Mouse (Mus musculus) limb, embryonic 15.5 days (tissue): ENCODE measurements around the gene Igf2bp3. TPM values are rescaled to one million over a fixed set of nuclear protein-coding genes. Genes with fewer than 3 reads are reported as not detected.
A peak's percentile ranks its signal among the peaks of the same experiment; 100 is the strongest.

Experiments
- ATAC-seq: fragments of 200-750 bp; cut with Nextera tagmentation; 2 replicates; pipeline ENCODE4 v1.8.0; 2017; ENCODE audit warnings: low read depth, moderate TSS enrichment; ENCODE audit not compliant: insufficient number of reproducible peaks, low FRiP score, low TSS enrichment
- H3K27ac ChIP-seq: fragments of 300-500 bp; sonication (generic); 2 replicates; pipeline ENCODE4 v1.5.1; 2015; ENCODE audit warnings: moderate library complexity, mild to moderate bottlenecking, inconsistent platforms
- H3K27me3 ChIP-seq: fragments of 300-500 bp; sonication (generic); 2 replicates; pipeline ENCODE4 v1.6.1; 2015; ENCODE audit warnings: inconsistent platforms
- H3K36me3 ChIP-seq: fragments of 300-500 bp; sonication (generic); 2 replicates; pipeline ENCODE4 v1.6.1; 2015; ENCODE audit warnings: inconsistent platforms
- H3K4me1 ChIP-seq: fragments of 300-500 bp; sonication (generic); 2 replicates; pipeline ENCODE4 v1.6.1; 2015; ENCODE audit warnings: inconsistent platforms
- H3K4me2 ChIP-seq: fragments of 300-500 bp; sonication (generic); 2 replicates; pipeline ENCODE4 v1.6.1; 2015; ENCODE audit warnings: mild to moderate bottlenecking, inconsistent platforms
- H3K4me3 ChIP-seq: fragments of 300-500 bp; sonication (generic); 2 replicates; pipeline ENCODE4 v1.5.1; 2015; ENCODE audit warnings: mild to moderate bottlenecking, inconsistent platforms
- H3K9ac ChIP-seq: fragments of 300-500 bp; sonication (generic); 2 replicates; pipeline ENCODE4 v1.6.1; 2015; ENCODE audit warnings: inconsistent platforms
- H3K9me3 ChIP-seq: fragments of 300-500 bp; sonication (generic); 2 replicates; pipeline ENCODE4 v1.6.1; 2016; ENCODE audit warnings: inconsistent platforms
- WGBS: fragments of 180-500 bp; shearing (Covaris S2); methylation state at CpG from one replicate; pipeline ENCODE4 v1.1.7; 2015; 5-methylcytosine and 5-hydroxymethylcytosine counted together
- polyA plus RNA-seq: library from polyadenylated mRNA; unstranded; fragments of >200 nt; fragmentation: Nextera tagmentation; extraction: Ambion mirVana; gene quantifications from 2 replicates; pipeline ENCODE4 v1.2.1, GENCODE M21; 2015

Gene Igf2bp3
- polyA plus RNA-seq, 1 experiment from 2014 or later, result 45.9 TPM

GRCm38 (mm10) chr6:49208297-49208930 lies 6.3 kb downstream of the Igf2bp3 start:
- WGBS, result 63% methylated on average over 8 of the region's 8 CpGs
- Histone ChIP-seq H3K27ac (0 out of 2 replicates have a peak overlapping the region, but pooled peaks have one; percentile 22), H3K4me2 (no peak overlapping the region), H3K4me1 (peaks cover 43% of the 10 kb centered on the region), H3K27me3 (no peaks in the 10 kb centered on the region), H3K9ac (no peak overlapping the region), H3K9me3 (no peaks in the 10 kb centered on the region), H3K4me3 (no peak overlapping the region), H3K36me3 (peaks cover 28% of the 10 kb centered on the region)
- no peak for ATAC-seq

- 76% methylated on average over 1 of the region's 1 CpGs for WGBS
- Histone ChIP-seq H3K36me3 (peaks cover 31% of the 10 kb centered on the region), H3K27ac (no peak overlapping the region), H3K4me2 (no peak overlapping the region), H3K9ac (no peak overlapping the region), H3K4me1 (peaks cover 26% of the 10 kb centered on the region), H3K9me3 (no peaks in the 10 kb centered on the region), H3K4me3 (no peak overlapping the region), H3K27me3 (no peaks in the 10 kb centered on the region)
- ATAC-seq, result no peak
Observed at GRCm38 (mm10) chr6:49206416-49206815, 8.3 kb downstream of the Igf2bp3 start.

DNA sequence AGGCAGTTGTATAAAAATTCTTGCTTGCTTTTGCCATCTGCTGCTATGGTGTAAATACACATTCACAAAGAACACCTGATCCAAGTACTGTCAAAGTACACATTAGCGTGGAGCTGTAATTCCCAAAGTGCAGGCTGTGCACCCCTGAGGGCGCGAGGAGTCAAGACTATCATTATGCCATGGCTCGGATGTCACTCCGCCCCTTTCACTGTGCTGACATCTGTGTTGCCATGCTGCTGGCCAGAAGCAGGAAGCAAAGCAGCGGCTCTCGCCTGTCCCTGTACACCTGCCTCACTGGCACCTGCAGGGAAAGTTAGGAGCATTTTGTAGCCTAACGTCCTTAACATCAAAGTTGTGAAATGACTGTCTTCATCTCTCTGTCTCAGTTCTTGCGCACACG lies 19.6 kb downstream of the Igf2bp3 start:
- no peaks in the 10 kb centered on the region for H3K4me1 ChIP-seq
- no peak overlapping the region for H3K27ac ChIP-seq
- H3K4me3 ChIP-seq, result no peak overlapping the region
- H3K27me3 ChIP-seq, result no peaks in the 10 kb centered on the region
- peaks cover 3% of the 10 kb centered on the region; the same call in 1 of the 2 replicates for H3K36me3 ChIP-seq
- ATAC-seq, result no peak
- H3K9me3 ChIP-seq, result no peaks in the 10 kb centered on the region
- 76% methylated on average over 10 of the region's 10 CpGs for WGBS
- H3K9ac ChIP-seq, result no peak overlapping the region
- H3K4me2 ChIP-seq, result no peak overlapping the region

DNA sequence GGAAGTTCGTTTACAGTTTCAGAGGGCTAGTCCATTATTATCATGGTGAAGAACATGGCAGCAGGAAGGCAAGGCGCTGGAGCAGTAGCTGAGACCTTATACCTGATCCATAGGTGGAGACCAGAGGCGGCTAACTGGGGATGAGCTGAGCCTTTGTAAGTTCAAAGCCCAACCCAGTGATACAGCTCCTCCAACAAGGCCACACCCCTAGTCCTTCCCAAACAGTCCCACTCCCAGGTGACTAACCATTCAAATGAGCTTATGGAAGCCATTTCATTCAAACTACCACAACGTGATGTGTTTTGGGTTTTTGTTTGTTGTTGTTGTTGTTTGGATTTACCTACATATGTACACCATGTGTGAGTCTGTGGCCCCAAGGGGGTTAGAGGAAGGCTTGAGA lies 20.2 kb downstream of the Igf2bp3 start:
- Histone ChIP-seq H3K4me3 (no peak overlapping the region), H3K4me1 (no peaks in the 10 kb centered on the region), H3K36me3 (peaks cover 3% of the 10 kb centered on the region; the same call in 1 of the 2 replicates), H3K27me3 (no peaks in the 10 kb centered on the region), H3K27ac (no peak overlapping the region), H3K4me2 (no peak overlapping the region), H3K9ac (no peak overlapping the region), H3K9me3 (no peaks in the 10 kb centered on the region)
- 94% methylated on average over 4 of the region's 4 CpGs for WGBS
- no peak for ATAC-seq

GRCm38 (mm10) chr6:49189363-49189762 lies 25.4 kb downstream of the Igf2bp3 start:
- no peaks in the 10 kb centered on the region for H3K27me3 ChIP-seq
- H3K27ac ChIP-seq, result no peak overlapping the region
- H3K4me1 ChIP-seq, result no peaks in the 10 kb centered on the region
- no peak for ATAC-seq
- H3K9ac ChIP-seq, result no peak overlapping the region
- H3K9me3 ChIP-seq, result no peaks in the 10 kb centered on the region
- no peak overlapping the region for H3K4me2 ChIP-seq
- H3K36me3 ChIP-seq, result peaks cover 3% of the 10 kb centered on the region; the same call in 1 of the 2 replicates
- no peak overlapping the region for H3K4me3 ChIP-seq

- Histone ChIP-seq H3K4me2 (no peak overlapping the region), H3K27me3 (no peaks in the 10 kb centered on the region), H3K9ac (no peak overlapping the region), H3K4me1 (no peaks in the 10 kb centered on the region), H3K4me3 (no peak overlapping the region), H3K9me3 (no peaks in the 10 kb centered on the region), H3K27ac (no peak overlapping the region), H3K36me3 (peaks cover 3% of the 10 kb centered on the region; the same call in 1 of the 2 replicates)
- WGBS, result 82% methylated on average over 7 of the region's 7 CpGs
- no peak for ATAC-seq
Observed at GRCm38 (mm10) chr6:49187299-49187698, 27.5 kb downstream of the Igf2bp3 start.

DNA sequence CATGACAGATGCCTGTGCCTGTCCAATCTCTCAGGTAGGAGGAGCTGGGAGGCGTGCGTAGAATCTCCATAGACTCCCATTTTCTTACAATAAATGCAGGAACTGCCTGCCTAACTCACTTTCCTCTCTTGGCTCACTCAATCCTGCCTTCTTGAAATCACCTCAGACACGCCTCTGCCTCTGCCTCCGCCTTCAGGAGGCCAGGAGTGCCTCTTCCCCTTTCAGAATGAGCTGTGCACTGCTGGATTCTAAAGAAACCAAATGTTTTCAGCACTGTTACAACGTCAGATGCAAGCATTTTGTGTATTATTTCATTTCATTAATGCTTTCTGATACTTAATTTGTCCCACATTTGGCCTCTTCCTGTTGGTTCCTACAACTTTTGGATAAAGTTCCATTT lies 38.7 kb downstream of the Igf2bp3 start:
- Histone ChIP-seq H3K4me1 (peaks cover 12% of the 10 kb centered on the region; the same call in 1 of the 2 replicates), H3K36me3 (no peaks in the 10 kb centered on the region), H3K27me3 (no peaks in the 10 kb centered on the region), H3K27ac (peak overlapping the region; percentile 22; the same call in 1 of the 2 replicates), H3K4me3 (no peak overlapping the region), H3K9ac (no peak overlapping the region), H3K9me3 (no peaks in the 10 kb centered on the region), H3K4me2 (no peak overlapping the region)
- WGBS, result 66% methylated on average over 5 of the region's 5 CpGs
- no peak for ATAC-seq

DNA sequence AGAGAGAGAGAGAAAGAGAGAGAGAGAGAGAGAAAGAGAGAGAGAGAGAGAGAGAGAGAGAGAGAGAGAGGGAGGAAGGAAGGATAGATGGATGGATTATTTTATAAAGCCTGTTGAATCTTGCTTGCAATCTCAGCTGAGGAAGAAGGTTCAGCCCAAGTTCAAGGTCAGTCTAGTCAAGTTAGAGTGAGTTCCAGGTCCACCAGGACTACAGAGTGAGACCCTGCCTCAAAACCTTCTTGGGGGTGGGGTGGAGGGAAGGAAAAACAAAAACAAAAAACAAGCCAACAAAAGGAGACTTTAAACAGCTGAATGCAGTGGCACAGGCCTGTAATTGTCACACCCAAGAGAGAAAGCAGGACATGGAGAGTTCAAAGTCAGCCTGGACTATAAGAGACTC lies 40.1 kb downstream of the Igf2bp3 start:
- Histone ChIP-seq H3K4me1 (peaks cover 12% of the 10 kb centered on the region; the same call in 1 of the 2 replicates), H3K36me3 (no peaks in the 10 kb centered on the region), H3K4me2 (no peak overlapping the region), H3K9ac (no peak overlapping the region), H3K9me3 (no peaks in the 10 kb centered on the region), H3K4me3 (no peak overlapping the region), H3K27ac (no peak overlapping the region), H3K27me3 (no peaks in the 10 kb centered on the region)
- no peak for ATAC-seq

GRCm38 (mm10) chr6:49173674-49174073 lies 41.1 kb downstream of the Igf2bp3 start:
- H3K36me3 ChIP-seq, result no peaks in the 10 kb centered on the region
- 57% methylated on average over 4 of the region's 4 CpGs for WGBS
- H3K27me3 ChIP-seq, result no peaks in the 10 kb centered on the region
- H3K4me1 ChIP-seq, result peaks cover 16% of the 10 kb centered on the region; the same call in 1 of the 2 replicates
- no peak for ATAC-seq
- H3K9me3 ChIP-seq, result no peaks in the 10 kb centered on the region
- no peak overlapping the region for H3K27ac ChIP-seq
- no peak overlapping the region for H3K4me2 ChIP-seq
- no peak overlapping the region for H3K4me3 ChIP-seq
- H3K9ac ChIP-seq, result no peak overlapping the region

GRCm38 (mm10) chr6:49173265-49173664 lies 41.5 kb downstream of the Igf2bp3 start:
- WGBS, result 82% methylated on average over 7 of the region's 7 CpGs
- H3K9ac ChIP-seq, result no peak overlapping the region
- H3K27ac ChIP-seq, result no peak overlapping the region
- H3K4me2 ChIP-seq, result no peak overlapping the region
- no peak overlapping the region for H3K4me3 ChIP-seq
- no peaks in the 10 kb centered on the region for H3K36me3 ChIP-seq
- no peaks in the 10 kb centered on the region for H3K27me3 ChIP-seq
- H3K9me3 ChIP-seq, result no peaks in the 10 kb centered on the region
- peaks cover 19% of the 10 kb centered on the region; the same call in 1 of the 2 replicates for H3K4me1 ChIP-seq
- no peak for ATAC-seq

DNA sequence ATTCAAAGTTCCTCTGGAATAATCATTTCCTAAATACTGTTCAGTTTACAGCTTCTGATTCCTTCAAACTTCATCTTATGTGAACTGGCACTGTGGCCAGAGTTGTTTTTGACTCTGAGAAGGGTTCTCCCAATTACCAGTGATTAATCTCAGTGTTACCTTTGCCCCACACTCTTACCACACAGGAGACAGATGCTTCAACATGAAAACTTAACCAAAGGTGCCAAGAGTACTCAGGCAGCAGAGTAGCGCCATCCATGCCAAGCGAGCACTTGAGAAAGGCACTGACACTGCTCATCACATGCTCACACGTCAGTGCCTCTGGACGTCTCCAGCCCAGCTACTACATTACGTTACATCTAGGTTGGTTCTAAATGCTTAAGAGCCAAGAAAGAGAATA lies 43.5 kb downstream of the Igf2bp3 start:
- no peak for ATAC-seq
- 86% methylated on average over 5 of the region's 5 CpGs for WGBS

GRCm38 (mm10) chr6:49168648-49169047 lies 46.1 kb downstream of the Igf2bp3 start:
- Histone ChIP-seq H3K36me3 (no peaks in the 10 kb centered on the region), H3K4me1 (peaks cover 16% of the 10 kb centered on the region; the same call in 1 of the 2 replicates), H3K27me3 (no peaks in the 10 kb centered on the region), H3K27ac (no peak overlapping the region), H3K4me3 (no peak overlapping the region), H3K4me2 (no peak overlapping the region), H3K9me3 (no peaks in the 10 kb centered on the region), H3K9ac (no peak overlapping the region)
- WGBS, result 40% methylated on average over 3 of the region's 3 CpGs
- no peak for ATAC-seq

More for the DNA sequence above, 43.5 kb downstream of the Igf2bp3 start:
- H3K27me3 ChIP-seq, result no peaks in the 10 kb centered on the region
- no peak overlapping the region for H3K4me3 ChIP-seq
- H3K9me3 ChIP-seq, result no peaks in the 10 kb centered on the region
- H3K9ac ChIP-seq, result no peak overlapping the region
- peaks cover 17% of the 10 kb centered on the region; the same call in 1 of the 2 replicates for H3K4me1 ChIP-seq
- H3K4me2 ChIP-seq, result no peak overlapping the region
- H3K27ac ChIP-seq, result no peak overlapping the region
- H3K36me3 ChIP-seq, result no peaks in the 10 kb centered on the region
